Mouse (Mus musculus): ENCODE measurements around the gene Tsga10.

DNA sequence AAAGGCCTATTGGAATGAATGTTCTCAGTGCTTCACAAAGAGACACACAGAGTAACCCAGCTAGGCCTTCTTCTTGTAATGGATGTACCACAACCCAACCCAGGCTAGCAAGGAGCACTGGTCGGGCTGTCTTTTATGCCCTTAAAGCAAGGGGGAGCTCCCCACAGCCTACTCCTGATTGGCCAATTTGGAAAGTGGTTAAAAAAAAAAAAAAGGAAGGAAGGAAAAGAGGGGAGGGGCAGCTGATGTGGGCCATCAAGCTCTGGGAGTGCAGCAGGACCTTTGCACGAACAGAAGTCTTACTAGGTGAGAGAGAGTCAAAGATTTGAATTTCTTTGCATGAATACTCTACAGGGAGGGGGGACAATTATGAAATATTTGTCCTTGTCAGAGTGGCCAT is 127.3 kb downstream of the Tsga10 start:
- TF ChIP-seq CTCF (IDR thresholded peaks at IDR 0.05; ENCODE audit: low read depth, low read length) (no peak), POLR2A (IDR thresholded peaks at IDR 0.05; ENCODE audit: extremely low read depth, insufficient read depth, low read length) (no peak)

Data from liver, adult 2 months (tissue).